Comparison of ENCODE assay signal across 8 mouse cellular contexts in the genomic region with DNA sequence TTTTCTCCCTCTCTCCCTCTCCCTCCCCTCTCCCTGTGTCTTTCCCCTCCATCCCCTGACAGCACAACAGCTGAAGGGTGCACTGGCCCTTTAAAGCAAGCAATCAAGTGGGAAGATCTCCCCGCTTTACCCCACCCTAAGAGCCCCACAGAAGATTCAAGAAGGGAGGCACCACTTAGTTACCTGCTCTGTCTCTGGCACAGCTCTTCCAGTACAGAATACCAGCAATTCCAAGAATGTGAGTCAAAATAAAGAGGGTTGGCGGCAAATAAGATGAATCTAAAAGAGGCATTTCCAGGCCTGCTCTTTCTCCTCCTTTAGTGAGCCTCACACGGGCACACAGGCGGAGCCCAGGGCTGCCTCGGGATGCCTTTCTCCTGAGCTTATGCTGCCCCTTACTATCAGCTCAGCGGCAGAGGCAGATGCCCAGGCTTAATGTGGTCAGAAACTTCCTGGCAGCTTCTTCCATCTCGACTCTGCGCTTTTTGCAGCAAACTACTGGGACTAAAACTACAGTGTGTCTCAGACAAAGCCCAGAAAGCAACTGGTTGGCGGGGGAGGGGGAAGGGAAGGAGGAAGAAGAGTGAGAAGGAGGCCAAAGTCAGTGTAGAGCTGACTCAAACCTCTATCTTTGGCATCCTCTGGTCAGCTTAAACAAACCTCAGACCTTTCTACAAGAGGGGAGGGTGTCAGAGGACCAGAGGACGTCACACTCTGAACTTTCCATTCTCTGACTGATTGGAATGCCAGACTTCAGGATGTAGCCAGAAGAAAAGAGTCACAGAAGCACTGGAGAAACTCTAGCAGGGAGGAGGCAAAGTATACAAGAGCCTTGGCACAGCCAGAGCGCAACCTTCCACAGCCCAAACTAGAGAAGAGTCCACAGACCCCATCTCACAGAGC.
A peak's percentile ranks its signal among the peaks of the same experiment; 100 is the strongest.
DNase-seq lines count a peak whose midpoint lies in the region; ATAC-seq lines count a peak whose summit lies in the region.

No protein-coding gene starts in this region.

- DNase-seq in urinary bladder, adult 18-20 months (ENCODE audit: low spot score in 2 of 2), result peak; percentile 30 to 37
- DNase-seq in urinary bladder, postnatal 10 days (ENCODE audit: low spot score), result no peak
- DNase-seq in heart, postnatal 14 days, result peak; percentile 34 to 45
- DNase-seq in kidney, postnatal 4 days, result peak; percentile 49 to 66
- no peak for DNase-seq in layer of hippocampus, adult 18-20 months (ENCODE audit: low spot score in 2 of 2)

- peak overlapping the region; percentile 93 for H3K27ac ChIP-seq in stomach, embryonic 16.5 days (ENCODE audit: low read length)

- peak overlapping the region; percentile 54 for H3K4me2 ChIP-seq in stomach, embryonic 16.5 days (ENCODE audit: low read depth, low read length)

- H3K36me3 ChIP-seq in stomach, embryonic 16.5 days (ENCODE audit: control insufficient read depth, insufficient read depth, low read length), result no peaks in the 10 kb centered on the region

- no peaks in the 10 kb centered on the region for H3K27me3 ChIP-seq in stomach, embryonic 16.5 days (ENCODE audit: control insufficient read depth, insufficient read depth, low read length)

- WGBS in stomach, embryonic 16.5 days, result 13% methylated on average over 11 of the region's 11 CpGs

- H3K4me3 ChIP-seq in stomach, embryonic 16.5 days (replicated peaks; ENCODE audit: low read length), result peak overlapping the region; percentile 44

- peak; percentile 39; the same call in 1 of the 2 replicates for ATAC-seq in erythroid progenitor cell, adult 5-6 weeks (replicated peaks; ENCODE audit: low FRiP score, poor library complexity, severe bottlenecking)
- ATAC-seq in megakaryocyte-erythroid progenitor cell, adult 5-6 weeks (replicated peaks; ENCODE audit: low FRiP score, low TSS enrichment, poor library complexity, severe bottlenecking), result peak; percentile 89
- peak; percentile 85 for ATAC-seq in stomach, embryonic 16.5 days (ENCODE audit: insufficient read depth, low FRiP score)

- H3K9me3 ChIP-seq in stomach, embryonic 16.5 days (replicated peaks; ENCODE audit: control insufficient read depth, low read length), result no peaks in the 10 kb centered on the region

- peak overlapping the region; percentile 69 for H3K9ac ChIP-seq in stomach, embryonic 16.5 days (ENCODE audit: low read length)

- intact Hi-C loops in heart, postnatal 14 days (cut with DNase I), result no loop called here

- H3K4me1 ChIP-seq in stomach, embryonic 16.5 days (ENCODE audit: control insufficient read depth, insufficient read depth, low read length), result peaks cover 21% of the 10 kb centered on the region

Comparison
In these comparisons a context has a peak if more than half of its experiments do, and no peak if none do; other contexts are left out.
1. DNase-seq: peak in urinary bladder, adult 18-20 months (2 of 2), heart, postnatal 14 days (2 of 2) and kidney, postnatal 4 days (2 of 2); none in urinary bladder, postnatal 10 days (single experiment) and layer of hippocampus, adult 18-20 months (0 of 2).
2. ATAC-seq: peak in every context shown above with its lines; median percentile 89 in megakaryocyte-erythroid progenitor cell, adult 5-6 weeks; 85 in stomach, embryonic 16.5 days; 39 in erythroid progenitor cell, adult 5-6 weeks.